Mouse (Mus musculus) urinary bladder, postnatal 36 days (tissue): Measurements from ENCODE around the gene Serinc5.

Experiments used
- DNase-seq, 2 experiments: peaks; one replicate each; pipeline ENCODE4 v3.0.0; 2022; ENCODE audit warnings: low spot score in 2 of 2, mixed read lengths in 1 of 2

Serinc5 gene

DNA sequence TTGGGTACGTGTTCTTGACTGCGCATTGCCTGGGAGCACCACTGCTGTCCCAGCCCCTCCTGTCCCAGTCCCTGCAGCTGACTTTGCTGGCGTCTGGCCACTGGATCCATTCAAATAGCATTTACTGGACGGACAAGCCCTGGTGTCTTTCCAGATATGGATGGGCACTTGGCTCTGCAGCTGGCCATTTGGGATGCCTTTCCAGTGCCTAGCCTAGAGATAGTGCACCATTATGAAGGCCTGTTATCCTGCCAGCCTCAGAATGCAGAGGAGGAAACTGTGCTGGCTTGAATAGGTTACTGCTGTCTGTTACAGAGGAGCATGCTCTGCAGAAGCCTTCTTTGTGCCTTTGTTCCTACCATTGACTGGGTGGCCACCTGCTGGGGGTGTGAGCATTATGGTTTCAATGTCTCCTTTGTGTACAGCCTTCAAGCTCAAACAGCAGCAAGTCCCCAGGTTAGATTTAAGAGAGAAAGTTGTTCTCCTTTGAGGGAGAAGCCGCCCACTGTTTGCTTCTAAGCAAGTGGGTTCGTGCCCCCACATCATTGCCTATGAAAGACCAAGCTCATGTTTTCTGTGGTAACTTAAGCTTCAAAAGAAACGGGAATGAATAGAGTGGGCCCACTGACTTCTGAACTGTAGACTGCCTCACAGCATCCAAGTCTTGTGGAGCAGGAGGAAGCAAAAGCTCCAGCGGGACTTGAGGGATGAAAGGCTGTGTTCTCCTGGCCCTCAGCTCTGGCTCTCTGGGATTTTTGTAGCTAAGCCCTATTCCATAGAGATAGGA, 92.5 kb downstream of the Serinc5 start:
- DNase-seq, result no peak

DNA sequence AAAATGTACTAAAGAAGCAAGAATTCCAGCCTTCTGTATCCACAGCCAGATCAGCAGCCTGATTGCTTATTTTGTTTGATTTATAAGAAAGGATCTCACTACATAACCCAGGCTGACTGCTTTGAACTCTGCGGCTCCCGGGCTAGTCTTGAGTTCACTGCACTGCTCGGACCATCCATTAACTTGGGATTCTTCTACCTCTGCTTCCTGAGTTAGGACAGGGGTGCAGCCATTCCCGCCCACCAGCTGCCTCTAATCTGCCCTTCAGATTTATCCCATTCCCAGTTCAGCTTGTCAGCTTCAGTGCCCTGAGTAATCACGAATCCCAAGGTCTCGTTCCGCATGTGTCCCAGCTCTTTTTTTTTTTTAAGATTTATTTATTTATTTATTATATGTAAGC, 93.3 kb downstream of the Serinc5 start:
- DNase-seq, result no peak

DNA sequence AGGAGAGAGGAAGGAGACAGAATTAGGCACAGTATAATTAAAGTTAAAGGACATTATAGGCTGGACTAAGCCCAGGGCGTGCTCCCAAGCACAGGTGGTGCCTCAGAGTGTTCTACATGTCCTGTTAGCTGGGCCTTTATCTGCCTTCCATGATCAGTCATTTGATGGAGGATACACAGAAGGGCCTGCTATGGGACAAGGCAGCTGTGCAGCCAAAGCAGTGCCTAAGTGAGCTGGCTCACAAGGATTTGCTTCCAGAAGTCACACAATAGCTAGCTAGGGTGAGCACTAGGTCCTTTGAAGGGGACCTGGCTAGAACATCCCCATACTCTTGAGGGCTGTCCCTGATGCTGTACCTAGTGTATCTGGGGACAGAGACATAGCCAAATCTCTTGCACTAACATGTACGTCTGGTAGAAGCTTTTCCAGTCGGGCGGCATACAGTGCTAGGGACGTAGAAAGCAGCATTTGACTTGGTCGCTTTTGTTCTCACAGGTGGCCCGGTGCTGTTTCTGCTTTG, 94.2 kb downstream of the Serinc5 start:
- DNase-seq, result no peak

DNA sequence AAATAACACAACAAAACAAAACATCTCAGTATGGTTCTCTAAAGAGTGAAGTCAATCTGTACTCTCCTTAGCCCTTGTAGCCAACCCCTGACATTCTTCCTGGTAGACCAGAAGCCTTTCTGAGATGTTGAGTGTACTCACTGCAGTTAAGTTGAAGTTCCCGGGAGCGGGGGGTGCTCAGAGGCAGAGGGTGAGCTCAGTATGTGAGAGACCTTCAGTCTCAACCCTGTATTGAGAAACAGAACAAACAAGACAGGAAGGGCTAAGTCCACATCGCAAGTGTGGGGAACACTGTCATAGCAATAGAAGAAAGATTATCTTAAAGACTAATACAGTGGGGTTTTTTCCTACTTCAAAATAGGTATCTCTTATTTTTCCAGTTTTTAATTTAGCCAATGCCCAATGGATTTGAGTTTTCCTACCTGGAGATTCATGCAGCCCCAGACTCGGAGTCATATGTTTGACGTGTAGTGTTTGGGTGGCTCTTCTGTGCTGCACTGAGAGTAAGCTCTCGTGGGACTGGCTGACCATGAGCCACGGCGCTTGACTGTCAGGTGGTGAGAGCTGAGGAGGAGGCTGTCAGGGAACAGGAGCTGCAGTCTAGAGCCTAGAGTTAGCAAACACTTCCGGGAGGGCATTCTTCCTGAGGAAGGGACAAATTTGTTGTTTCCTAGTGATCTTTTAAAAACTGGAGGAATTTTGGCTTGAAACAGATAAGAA, 95.6 kb downstream of the Serinc5 start:
- no peak for DNase-seq

DNA sequence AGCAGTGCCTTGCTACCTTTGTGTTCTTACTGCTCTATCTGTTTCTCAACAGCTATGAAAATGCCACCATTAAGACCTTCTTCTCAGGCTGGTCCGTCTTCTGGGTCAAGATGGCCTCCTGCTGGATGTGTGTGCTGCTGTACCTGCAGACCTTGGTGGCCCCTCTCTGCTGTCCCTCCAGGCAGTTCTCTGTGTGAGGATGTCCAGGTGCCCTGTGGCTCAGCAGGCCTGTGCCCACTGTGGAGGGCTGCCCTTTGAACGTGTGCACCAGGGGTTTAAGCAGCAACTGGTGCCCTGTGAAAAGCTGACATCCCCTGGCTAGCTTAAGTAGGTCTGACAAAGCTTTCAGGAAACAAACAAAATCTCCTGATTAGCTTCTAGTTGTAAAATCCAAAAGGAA, 97.0 kb downstream of the Serinc5 start:
- no peak for DNase-seq

DNA sequence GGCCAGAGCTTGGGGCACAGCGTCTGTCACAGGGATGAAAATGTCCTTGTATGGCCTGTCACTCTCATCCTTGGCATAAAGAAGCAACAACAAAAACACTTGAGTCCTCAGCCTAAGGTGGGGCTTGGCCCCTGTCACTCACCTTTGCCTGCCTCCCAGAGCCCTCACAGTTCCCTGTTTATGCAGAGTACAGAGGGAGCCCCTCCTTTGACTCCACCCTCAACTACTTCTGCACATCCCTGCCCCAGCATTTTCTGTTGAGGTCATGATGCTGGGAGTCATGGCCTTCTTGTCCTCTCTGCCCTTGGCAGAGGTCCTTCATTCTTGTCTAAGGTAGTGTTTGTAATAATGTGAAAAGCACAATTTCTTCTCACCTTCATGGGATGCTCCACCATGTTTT, 97.6 kb downstream of the Serinc5 start:
- no peak for DNase-seq

DNA sequence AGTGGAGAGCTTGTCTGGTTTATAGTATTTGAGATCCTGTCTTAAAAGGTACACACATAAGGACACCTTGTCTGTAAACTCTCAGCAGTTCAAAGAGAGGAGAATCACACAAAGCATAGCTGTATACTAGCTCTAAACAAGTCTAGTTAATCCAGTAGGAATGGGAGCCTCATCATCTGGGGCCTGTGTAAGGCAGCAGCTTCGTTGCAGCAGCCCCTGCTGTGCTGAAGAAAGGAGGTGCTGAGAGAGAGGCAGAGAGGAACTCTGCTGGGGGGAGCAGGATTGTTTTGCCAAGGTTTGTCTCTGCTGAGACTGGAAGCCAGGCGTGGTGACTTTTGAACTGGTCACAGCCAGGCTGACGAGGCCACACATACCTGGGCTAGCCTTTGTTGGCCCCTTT, 98.6 kb downstream of the Serinc5 start:
- DNase-seq, result no peak

DNA sequence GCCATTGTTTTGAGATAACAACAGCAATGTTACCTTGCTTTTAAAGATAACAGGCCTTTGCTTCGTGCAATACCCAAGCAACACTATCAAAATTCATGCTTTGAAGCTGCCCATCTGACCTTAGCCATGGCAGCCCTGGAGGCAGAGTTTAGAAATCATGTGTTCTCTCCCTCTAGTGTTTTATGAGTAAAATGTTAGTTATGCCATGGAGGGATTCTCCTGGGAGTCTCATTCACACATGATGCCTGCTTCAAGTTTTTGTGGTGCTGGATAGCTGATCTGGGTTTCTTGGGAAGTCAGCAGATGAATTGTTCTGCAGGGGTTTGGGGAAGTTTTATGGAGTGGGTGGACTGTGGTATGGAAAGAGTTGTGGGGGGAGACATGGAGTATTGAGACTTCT, 99.5 kb downstream of the Serinc5 start:
- DNase-seq, result no peak

DNA sequence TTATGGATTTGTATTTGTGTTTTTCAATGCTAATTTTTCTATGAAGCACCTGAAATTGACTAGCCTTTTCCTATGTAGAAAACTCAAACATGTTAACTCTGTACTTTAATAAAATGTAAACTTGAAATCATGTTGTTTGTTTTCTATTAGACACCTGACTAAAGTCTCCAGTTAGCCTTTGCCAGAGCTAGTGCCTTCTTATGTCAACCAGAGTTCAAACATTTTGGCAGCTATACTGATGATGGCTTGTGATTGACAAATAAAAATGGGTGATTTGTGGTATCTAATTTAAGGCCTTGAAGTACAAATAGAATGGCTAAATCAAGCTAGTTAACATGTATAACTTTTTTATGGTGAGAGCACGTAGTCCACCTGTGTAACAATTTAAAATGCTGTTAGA, 100.9 kb downstream of the Serinc5 start:
- DNase-seq, result no peak

DNA sequence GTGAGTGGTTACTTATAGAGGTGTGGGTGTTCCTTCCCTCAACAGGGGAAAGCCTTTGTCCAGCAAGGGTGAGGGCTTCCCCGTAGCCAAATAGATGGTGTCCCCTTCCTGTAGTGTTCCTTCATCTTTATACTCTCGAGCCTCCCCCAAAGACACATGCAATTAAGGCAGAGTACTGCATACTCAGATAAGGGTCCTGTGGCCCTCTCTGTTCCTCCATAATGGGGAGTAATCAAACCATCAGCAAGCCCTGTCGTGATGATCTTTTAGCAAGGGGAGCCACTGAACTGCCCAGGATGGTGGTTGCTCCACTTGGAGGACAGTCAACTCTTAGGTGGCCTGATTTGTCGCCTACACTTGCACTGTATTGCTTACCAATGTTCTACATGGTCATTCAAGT, 101.7 kb downstream of the Serinc5 start:
- no peak for DNase-seq

DNA sequence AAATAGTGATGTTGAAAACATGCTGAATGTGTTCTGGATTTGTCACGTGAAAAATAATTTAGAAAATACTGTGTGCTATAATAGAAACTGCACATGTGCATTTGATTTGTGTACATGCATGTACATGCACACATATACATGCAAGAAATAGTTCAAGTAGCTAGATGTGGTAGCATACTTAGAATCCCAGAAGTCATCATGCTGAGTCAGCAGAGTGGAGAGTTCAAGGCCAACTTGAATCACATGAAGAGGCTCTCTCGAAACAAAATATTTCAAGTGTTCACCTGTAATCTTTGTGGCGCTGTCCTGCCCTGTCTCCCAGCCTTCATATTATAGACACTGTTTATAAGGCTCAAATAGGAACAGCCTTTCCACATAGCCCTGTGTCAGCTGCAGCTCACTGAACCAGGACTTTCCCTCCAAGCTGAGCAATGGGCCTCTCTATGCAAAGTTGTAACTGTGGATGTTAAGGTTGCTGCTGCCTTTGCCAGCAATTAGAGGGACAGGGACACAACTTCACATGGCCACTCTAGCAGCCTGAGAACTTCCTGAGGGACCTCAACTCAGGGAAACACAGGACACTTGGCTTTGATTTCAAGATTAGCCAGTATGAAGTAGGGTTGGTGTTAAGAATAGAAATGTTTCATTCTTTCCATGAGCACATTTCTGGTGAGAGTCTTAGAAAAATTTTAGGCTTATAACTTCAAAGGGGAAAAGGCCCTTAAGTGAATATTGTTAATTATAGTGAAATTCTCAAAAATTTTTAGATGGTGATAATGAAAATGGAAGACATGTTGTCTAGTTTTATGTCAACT, 107.2 kb downstream of the Serinc5 start:
- DNase-seq, result no peak

DNA sequence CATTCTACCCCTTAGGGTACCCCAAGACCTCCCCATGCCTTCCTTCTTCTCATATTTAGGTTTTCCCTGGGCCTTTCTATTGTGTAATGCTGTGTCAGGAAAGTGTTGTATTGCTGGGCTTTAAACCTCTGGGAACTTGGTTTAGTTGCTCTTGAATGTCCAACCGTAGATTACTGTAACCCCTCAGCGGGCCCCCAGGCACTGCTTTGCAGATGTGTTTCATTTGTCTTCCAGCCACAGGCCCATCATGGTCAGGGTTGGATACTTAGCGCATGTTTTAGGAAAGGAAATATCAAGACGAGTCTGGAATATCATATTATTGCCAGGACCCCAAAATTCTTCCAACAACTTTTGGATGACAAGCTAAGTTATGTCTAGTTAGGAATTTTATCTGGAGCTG, 110.1 kb downstream of the Serinc5 start:
- no peak for DNase-seq

DNA sequence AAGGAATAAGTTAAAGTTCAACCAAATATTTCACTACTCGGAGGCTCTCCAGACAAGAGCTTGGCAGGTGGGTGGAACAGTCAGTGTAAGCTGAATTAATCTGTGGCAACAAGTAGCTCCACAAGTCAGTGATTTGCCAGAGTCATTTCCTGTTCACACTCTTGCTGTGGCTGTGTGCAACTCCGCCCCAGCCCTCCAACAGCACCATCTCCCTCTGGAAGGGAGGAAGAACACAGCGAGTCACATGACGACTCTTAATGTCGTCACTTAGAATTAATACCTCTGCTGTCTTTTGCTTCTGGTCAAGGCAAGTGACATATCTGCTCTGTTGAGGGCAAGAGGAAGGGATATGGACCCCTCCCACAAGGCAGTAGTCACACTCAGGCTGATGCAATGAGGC, 111.5 kb downstream of the Serinc5 start:
- no peak for DNase-seq

DNA sequence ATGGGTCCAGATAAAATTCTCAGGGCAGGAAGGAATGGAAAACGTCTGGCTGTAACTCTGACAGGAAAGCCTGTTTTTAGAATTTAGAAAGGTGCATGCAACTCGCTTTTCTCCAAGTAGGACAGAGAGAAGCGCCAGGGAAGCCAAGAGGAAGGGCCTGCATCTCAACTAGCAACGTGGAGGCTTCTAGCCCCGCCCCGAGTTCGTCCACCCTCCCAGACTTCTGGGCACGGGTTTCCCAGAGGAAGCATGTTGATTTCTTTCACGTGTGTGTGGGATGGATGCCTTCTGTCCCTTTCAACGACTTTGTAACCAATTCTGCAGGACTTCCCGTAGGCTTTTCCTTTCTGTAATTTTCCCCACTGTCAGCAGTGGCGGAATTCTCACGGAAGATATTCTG, 118.9 kb downstream of the Serinc5 start:
- peak in 1 of 2 experiments; percentile 16 for DNase-seq

DNA sequence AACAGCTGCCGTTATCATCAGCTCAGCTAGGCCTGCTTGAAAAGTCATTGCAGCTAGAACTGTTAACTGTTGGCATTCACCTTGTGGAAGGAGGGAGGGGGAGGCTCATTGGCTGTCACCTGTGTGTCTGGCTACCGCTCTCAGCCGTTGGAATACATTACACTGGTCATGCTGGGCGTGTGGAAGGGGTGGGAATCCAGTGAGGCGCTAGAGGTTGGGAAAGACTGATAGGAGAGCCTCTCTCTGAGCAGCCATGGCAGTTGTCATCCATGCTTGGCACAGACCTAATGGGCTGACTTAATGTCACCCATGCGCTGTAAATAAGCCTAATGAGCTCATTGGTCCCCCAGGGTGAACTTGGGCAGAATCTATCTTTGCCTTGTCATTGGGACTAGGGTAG, 120.9 kb downstream of the Serinc5 start:
- no peak for DNase-seq

DNA sequence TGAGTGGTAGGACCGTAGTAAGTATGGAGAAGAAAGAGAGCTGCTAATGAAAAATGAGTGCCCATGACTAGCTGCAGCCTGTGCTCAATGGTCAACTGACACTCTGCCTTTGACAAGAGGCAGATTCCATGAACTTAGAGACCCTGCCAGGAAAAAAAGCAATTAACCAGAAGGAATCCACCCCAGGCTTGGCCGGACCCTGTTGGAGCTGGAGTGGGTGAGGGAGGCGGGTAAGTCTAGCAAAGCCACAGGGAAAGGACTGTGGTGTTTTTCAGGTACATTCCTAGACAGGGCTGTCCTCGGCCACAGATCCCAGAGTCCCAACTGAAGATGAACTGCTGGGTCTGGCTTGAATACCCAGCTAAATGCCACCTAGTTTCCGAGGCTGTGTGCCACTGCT, 121.9 kb downstream of the Serinc5 start:
- no peak for DNase-seq

DNA sequence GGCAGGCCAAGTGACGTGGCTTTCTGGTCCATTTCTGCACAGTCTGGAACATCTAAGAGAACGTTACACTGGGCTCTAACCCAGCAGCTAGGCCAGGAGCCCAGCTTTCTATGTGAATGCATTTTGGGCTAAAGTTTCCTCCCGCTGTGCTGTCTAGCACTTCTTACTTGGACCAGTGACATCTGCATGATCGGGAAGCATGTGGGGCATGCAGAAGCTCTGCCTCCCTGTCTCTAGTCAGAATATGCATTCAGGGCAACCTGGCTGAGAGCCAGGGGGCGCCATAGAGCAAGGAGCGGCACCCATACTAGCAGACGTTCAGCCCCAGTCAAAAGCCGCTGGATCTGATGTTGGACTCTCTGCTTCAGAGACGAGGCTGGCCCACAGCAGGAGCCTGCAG, 122.4 kb downstream of the Serinc5 start:
- peak; percentile 22 to 39 for DNase-seq

DNA sequence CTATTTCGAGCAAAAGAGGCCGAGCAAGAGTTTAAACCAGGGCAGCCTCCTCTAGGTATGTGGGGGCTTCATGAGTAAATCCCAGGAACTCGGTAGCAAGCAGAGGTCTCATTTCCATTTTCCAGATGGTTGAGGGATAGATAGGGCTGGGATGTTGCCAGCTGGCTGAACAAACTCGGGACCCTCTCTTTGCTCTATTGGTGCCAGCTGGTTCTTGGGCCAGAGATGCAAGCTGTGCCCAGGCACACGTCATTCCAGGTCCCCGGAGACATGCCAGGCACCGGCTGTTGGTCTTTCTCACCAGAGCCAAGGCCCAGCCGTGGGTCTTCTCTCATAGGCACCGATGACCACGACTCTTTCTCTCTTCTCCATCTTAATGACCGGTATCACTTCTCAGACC, 122.8 kb downstream of the Serinc5 start:
- no peak for DNase-seq

DNA sequence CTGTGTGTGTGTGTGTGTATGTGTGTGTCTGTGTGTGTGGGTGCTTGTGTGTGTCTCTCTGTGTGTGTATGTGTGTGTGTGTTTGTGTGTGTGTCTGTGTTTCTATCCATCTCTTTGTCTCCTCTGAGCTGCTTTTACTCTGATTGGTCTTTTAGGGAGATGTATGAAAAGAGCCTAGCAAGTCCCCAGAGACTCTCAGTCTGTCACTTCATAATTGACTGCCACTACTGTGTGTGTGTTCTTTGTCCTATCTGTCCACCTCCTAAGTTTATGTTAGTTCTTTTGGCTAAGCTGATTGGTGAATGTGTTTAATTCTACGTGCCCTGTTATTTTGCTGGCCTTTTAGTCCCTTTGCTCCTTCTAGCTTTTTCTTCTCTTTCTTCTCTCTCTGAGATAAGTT, 124.8 kb downstream of the Serinc5 start:
- DNase-seq, result no peak

DNA sequence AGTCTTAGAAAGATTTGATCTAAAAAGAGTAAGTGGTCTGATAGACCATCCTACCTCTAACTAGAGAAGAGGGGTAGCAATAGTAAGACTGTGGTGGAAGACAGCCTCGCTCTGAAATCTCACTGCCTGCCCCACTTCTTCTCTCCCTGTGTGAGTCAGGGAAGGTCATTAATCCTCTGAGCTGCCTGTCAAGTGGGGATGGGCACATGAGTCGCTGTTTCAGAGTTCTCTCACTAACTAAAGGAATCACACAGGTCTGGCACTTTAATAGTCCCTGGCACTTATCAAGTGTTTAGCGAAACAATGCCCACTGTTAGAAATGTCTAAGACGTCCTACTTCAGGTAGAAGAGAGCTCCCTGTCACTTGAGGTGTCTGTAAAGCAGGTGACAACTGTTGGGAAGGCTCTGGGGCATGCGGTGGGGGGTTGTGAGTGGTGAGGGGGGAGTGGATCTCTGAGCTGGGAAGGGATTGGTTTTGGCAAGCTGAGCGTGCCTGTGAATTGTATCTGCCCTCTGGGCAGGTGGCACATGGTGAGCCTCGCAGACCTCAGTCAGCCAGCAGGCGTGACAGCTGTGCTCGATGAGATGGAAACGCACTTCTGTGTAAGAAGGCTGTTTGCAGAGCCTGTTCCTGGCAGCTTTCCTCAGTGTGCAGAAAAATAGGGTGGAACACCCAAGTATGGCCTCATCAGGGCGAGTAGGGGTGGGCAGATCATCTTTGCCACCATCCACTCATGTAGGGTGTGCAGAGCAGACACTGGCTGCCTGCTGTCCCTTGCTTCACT, 125.8 kb downstream of the Serinc5 start:
- no peak for DNase-seq

DNA sequence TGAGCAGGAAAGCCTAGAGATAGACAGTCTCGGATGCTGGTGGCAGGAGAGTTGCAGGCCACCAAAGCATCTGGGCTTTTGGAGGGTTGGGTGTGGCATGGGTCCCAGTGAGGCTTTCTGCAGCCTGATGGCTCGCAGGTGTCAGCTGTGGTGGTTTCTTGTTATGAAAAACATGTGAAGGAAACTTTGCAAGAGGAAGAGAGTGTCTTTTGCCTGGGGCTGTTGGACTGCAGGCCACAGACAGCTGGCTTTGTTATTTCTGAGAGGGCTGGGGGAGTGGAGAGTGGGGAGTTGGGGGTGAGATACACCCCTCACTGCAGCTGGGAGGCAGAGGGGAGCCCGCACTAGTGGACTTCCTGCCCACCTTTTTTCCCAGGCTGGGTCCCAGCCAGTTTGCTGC, 127.9 kb downstream of the Serinc5 start:
- DNase-seq, result no peak

DNA sequence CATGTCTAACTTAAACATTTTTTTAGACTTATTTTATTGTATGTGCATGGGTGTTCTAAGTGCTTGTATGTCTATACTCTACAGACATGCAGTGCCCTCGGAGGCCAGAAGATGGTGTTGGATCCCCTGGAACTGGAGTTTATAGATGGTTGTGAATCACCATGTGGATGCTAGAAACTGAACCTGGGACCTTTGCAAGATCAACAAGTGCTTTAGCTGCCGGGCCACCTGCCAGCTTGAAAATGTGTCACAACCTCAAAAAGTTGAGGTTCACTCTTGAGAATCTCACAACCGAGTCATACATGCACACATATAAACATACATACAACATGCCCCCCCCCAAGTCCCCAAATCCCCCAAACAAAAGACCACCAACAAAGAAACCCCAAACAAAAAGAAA, 129.0 kb downstream of the Serinc5 start:
- DNase-seq, result no peak
